Mouse (Mus musculus) lung, embryonic 16.5 days (tissue): Measurements from ENCODE around the gene Cdh23. TPM values are rescaled to one million over a fixed set of nuclear protein-coding genes. Genes with fewer than 3 reads are reported as not detected.

ENCODE experiments used
- ATAC-seq: fragments of 200-750 bp; cut with Nextera tagmentation; 2 replicates; pipeline ENCODE4 v1.8.0; 2017; ENCODE audit warnings: low read depth, mild to moderate bottlenecking, moderate library complexity
- H3K27ac ChIP-seq: fragments of 300-500 bp; sonication (generic); 2 replicates; pipeline ENCODE4 v1.5.1; 2014; ENCODE audit warnings: mild to moderate bottlenecking, control low read depth, low read length
- H3K27me3 ChIP-seq: fragments of 300-500 bp; sonication (generic); 2 replicates; pipeline ENCODE4 v1.6.1; 2014; ENCODE audit warnings: low read depth, low read length, mixed read lengths; ENCODE audit not compliant: control insufficient read depth, insufficient read depth
- H3K36me3 ChIP-seq: fragments of 300-500 bp; sonication (generic); 2 replicates; pipeline ENCODE4 v1.6.1; 2014; ENCODE audit warnings: low read length; ENCODE audit not compliant: control insufficient read depth, insufficient read depth
- H3K4me1 ChIP-seq: fragments of 300-500 bp; sonication (generic); replicated peaks from 2 replicates; pipeline ENCODE4 v1.6.1; 2014; ENCODE audit warnings: low read length, mixed read lengths; ENCODE audit not compliant: control insufficient read depth, insufficient read depth
- H3K4me2 ChIP-seq: fragments of 300-500 bp; sonication (generic); 2 replicates; pipeline ENCODE4 v1.6.1; 2014; ENCODE audit warnings: low read depth, low read length, control low read depth
- H3K4me3 ChIP-seq: fragments of 300-500 bp; sonication (generic); 2 replicates; pipeline ENCODE4 v1.5.1; 2014; ENCODE audit warnings: mild to moderate bottlenecking, low read length, control low read depth
- H3K9ac ChIP-seq: fragments of 300-500 bp; sonication (generic); 2 replicates; pipeline ENCODE4 v1.6.1; 2014; ENCODE audit warnings: low read length, control low read depth
- H3K9me3 ChIP-seq: fragments of 300-500 bp; sonication (generic); 2 replicates; pipeline ENCODE4 v1.6.1; 2016; ENCODE audit warnings: low read length; ENCODE audit not compliant: control insufficient read depth
- WGBS: fragments of 180-500 bp; shearing (Covaris S2); extraction: QIAGEN DNeasy Blood & Tissue Kit; methylation state at CpG from one replicate; pipeline ENCODE4 v1.1.7; 2014; 5-methylcytosine and 5-hydroxymethylcytosine counted together
- polyA plus RNA-seq: library from polyadenylated mRNA; unstranded; fragments of >200 nt; fragmentation: Nextera tagmentation; extraction: Ambion mirVana; gene quantifications from 2 replicates; pipeline ENCODE4 v1.2.1, GENCODE M21; 2015

Cdh23 gene
- polyA plus RNA-seq, 1 experiment from 2014 or later, result 0.34 TPM

DNA sequence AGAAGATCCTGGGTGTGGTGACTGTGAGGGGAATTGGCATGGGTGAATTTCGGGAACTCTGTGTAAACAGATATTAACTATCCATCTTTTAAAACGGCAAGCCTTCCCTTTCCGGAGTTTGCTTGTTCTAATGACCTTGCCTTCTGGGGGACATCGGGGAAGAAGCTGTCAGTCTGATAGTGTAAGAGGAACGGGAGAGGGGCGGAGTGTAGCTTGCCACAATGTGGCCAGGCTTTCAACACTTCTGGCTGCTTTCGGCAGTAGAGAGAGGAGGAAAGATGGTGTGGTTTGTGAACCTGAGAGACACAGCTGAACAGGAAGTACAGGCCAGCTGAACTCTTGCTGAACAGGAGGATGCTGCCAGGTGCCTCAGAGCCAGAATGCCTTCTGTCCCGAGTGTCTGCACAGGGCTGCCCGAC is 306.8 kb downstream of the Cdh23 start:
- 13% methylated on average over 9 of the region's 9 CpGs for WGBS
- Histone ChIP-seq H3K27ac (no peak overlapping the region), H3K4me2 (no peak overlapping the region)

DNA sequence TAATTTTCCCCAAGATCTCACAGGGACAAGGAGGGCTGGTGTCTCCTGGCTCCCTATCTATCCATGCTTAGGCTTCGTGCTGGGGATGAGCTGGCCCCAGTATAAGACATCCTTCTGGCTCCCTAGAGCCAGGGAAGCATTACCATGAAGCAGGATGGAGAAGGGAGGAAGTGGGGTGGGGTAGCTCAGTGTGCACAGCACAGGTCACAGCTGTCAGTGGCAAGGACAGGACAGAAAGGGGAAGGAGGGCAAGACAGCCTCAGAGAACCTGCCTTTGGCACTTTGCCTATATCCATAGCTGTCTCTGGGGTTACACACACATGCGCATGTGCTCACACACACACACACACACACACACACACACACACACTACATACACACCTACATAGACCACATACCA is 308.0 kb downstream of the Cdh23 start:
- no peak overlapping the region for H3K4me2 ChIP-seq
- no peak for ATAC-seq
- H3K27me3 ChIP-seq, result no peaks in the 10 kb centered on the region
- no peak overlapping the region for H3K27ac ChIP-seq
- H3K4me3 ChIP-seq, result no peak overlapping the region
- H3K9ac ChIP-seq, result no peak overlapping the region
- WGBS, result 85% methylated on average over 2 of the region's 2 CpGs
- H3K36me3 ChIP-seq, result no peaks in the 10 kb centered on the region
- H3K9me3 ChIP-seq, result no peaks in the 10 kb centered on the region
- no peaks in the 10 kb centered on the region for H3K4me1 ChIP-seq

More for the DNA sequence above, 306.8 kb downstream of the Cdh23 start:
- no peaks in the 10 kb centered on the region for H3K4me1 ChIP-seq
- no peak for ATAC-seq
- H3K27me3 ChIP-seq, result no peaks in the 10 kb centered on the region
- no peaks in the 10 kb centered on the region for H3K9me3 ChIP-seq
- H3K36me3 ChIP-seq, result no peaks in the 10 kb centered on the region
- no peak overlapping the region for H3K9ac ChIP-seq
- no peak overlapping the region for H3K4me3 ChIP-seq

- H3K27ac ChIP-seq, result peak overlapping the region; percentile 0
Observed at GRCm38 (mm10) chr10:60381142-60381925, 315.0 kb downstream of the Cdh23 start.

GRCm38 (mm10) chr10:60380229-60380628 is 316.1 kb downstream of the Cdh23 start:
- no peak for ATAC-seq
- peaks cover 12% of the 10 kb centered on the region for H3K4me1 ChIP-seq
- no peak overlapping the region for H3K4me2 ChIP-seq
- no peak overlapping the region for H3K27ac ChIP-seq
- H3K27me3 ChIP-seq, result no peaks in the 10 kb centered on the region
- no peak overlapping the region for H3K4me3 ChIP-seq
- H3K9me3 ChIP-seq, result no peaks in the 10 kb centered on the region
- 54% methylated on average over 3 of the region's 3 CpGs for WGBS
- H3K9ac ChIP-seq, result no peak overlapping the region
- no peaks in the 10 kb centered on the region for H3K36me3 ChIP-seq

More at GRCm38 (mm10) chr10:60381142-60381925, 315.0 kb downstream of the Cdh23 start:
- H3K4me3 ChIP-seq, result no peak overlapping the region
- H3K27me3 ChIP-seq, result no peaks in the 10 kb centered on the region
- H3K4me1 ChIP-seq, result peaks cover 12% of the 10 kb centered on the region
- no peaks in the 10 kb centered on the region for H3K36me3 ChIP-seq
- H3K9me3 ChIP-seq, result no peaks in the 10 kb centered on the region
- WGBS, result 52% methylated on average over 10 of the region's 10 CpGs
- H3K4me2 ChIP-seq, result no peak overlapping the region
- no peak overlapping the region for H3K9ac ChIP-seq
- peak; percentile 66 for ATAC-seq

- no peak overlapping the region for H3K4me2 ChIP-seq
- no peak overlapping the region for H3K9ac ChIP-seq
- no peaks in the 10 kb centered on the region for H3K27me3 ChIP-seq
- 64% methylated on average over 9 of the region's 9 CpGs for WGBS
- no peaks in the 10 kb centered on the region for H3K9me3 ChIP-seq
- no peak for ATAC-seq
- H3K4me3 ChIP-seq, result no peak overlapping the region
- H3K27ac ChIP-seq, result no peak overlapping the region
- H3K36me3 ChIP-seq, result no peaks in the 10 kb centered on the region
- H3K4me1 ChIP-seq, result peaks cover 12% of the 10 kb centered on the region
Observed at GRCm38 (mm10) chr10:60379419-60379957, 316.8 kb downstream of the Cdh23 start.

GRCm38 (mm10) chr10:60376704-60377103 is 319.6 kb downstream of the Cdh23 start:
- Histone ChIP-seq H3K4me1 (peaks cover 9% of the 10 kb centered on the region), H3K9me3 (no peaks in the 10 kb centered on the region), H3K4me2 (no peak overlapping the region), H3K4me3 (no peak overlapping the region), H3K27me3 (no peaks in the 10 kb centered on the region), H3K9ac (no peak overlapping the region), H3K36me3 (no peaks in the 10 kb centered on the region), H3K27ac (no peak overlapping the region)
- no peak for ATAC-seq
- 85% methylated on average over 16 of the region's 16 CpGs for WGBS

DNA sequence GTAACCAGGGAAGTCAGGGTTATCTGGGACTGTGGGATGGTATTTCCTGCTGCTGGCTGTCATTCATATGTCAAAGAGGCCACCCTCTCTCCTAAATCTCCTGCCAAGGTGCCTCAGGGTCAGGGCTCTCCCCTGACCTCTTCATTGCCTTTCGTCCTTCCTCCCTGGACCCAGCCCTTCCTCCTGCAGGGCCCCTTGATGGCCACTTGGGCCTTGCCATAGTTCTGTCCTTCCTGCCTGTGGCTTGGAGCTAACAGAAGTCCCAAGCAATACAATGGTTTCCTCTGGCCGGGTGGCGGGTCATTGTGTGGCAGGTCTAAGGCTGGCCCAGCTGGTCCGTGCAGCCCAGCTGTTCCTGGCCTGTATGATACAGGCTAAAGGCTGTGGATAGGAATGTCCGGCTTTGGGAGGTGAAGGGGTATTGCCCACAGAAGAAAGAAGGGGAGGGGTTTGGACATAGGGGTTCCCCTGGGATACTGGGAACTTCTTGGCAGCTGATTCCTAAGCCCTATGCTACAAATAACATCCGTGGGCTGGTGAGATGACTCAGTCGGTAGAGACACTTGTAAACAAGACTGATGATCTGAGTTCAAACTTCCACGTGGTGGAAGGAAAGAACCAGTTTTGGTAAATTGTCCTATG is 322.2 kb downstream of the Cdh23 start:
- Histone ChIP-seq H3K36me3 (no peaks in the 10 kb centered on the region), H3K9ac (no peak overlapping the region), H3K4me1 (no peaks in the 10 kb centered on the region; the same call in 1 of the 2 replicates), H3K4me2 (no peak overlapping the region), H3K4me3 (no peak overlapping the region), H3K9me3 (no peaks in the 10 kb centered on the region), H3K27me3 (no peaks in the 10 kb centered on the region), H3K27ac (peak overlapping the region; percentile 58; the same call in 1 of the 2 replicates)
- ATAC-seq, result peak; percentile 82
- WGBS, result 47% methylated on average over 8 of the region's 8 CpGs

- ATAC-seq, result no peak
- H3K9me3 ChIP-seq, result no peaks in the 10 kb centered on the region
- no peak overlapping the region for H3K4me3 ChIP-seq
- no peak overlapping the region for H3K9ac ChIP-seq
- H3K27me3 ChIP-seq, result no peaks in the 10 kb centered on the region
- H3K4me1 ChIP-seq, result no peaks in the 10 kb centered on the region; the same call in 1 of the 2 replicates
- peak overlapping the region; percentile 58; the same call in 1 of the 2 replicates for H3K27ac ChIP-seq
- H3K36me3 ChIP-seq, result no peaks in the 10 kb centered on the region
- no peak overlapping the region for H3K4me2 ChIP-seq
- WGBS, result 34% methylated on average over 6 of the region's 6 CpGs
Observed at GRCm38 (mm10) chr10:60373543-60373936, 322.8 kb downstream of the Cdh23 start.
